Mouse (Mus musculus) spleen, adult 2 months (tissue): ENCODE results near the gene Yipf1.

Experiments
- CTCF ChIP-seq: fragments of 200-500 bp; IDR thresholded peaks from 2 replicates; pipeline ENCODE4 v1.5.1; 2011; ENCODE audit warnings: mild to moderate bottlenecking, inconsistent platforms; ENCODE audit not compliant: insufficient read depth, insufficient read length, insufficient replicate concordance; ENCODE audit errors: extremely low read depth
- POLR2A ChIP-seq: fragments of 200-500 bp; IDR thresholded peaks from 2 replicates; pipeline ENCODE4 v1.6.1; 2011; ENCODE audit warnings: low read depth, low read length, inconsistent platforms

DNA sequence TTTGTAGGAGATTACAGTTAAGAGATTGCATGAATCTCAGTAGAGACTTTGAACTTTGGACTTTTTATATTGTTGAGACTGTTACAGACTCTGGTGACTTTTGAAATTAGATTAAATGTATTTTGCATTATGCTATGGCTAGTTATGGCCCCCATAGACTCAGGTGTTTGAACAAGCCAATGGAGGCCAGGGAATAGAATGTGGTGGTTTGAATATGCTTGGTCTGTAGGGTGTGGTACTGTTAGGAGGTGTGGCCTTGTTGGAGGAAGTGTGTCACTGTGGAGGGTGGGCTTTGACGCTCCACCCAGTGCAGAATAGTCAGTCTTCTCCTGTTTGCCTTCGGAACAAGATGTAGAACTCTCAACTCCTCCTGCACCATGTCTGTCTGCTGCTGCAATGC lies 8.9 kb downstream of the Yipf1 start:
- TF ChIP-seq CTCF (no peak), POLR2A (no peak)
